Mouse (Mus musculus) intestine, embryonic 15.5 days (tissue): ENCODE results near the gene Zmym6. TPM values are rescaled to one million over a fixed set of nuclear protein-coding genes. Genes with fewer than 3 reads are reported as not detected.
"Not testable (repeated sequence)": the region's sequence is repeated elsewhere in the genome, so short reads cannot be mapped to it uniquely, and the experiment has no call there.

ENCODE experiments used
- ATAC-seq: fragments of 200-750 bp; cut with Nextera tagmentation; 2 replicates; pipeline ENCODE4 v1.8.0; 2017; ENCODE audit warnings: moderate TSS enrichment, moderate library complexity
- H3K27ac ChIP-seq: fragments of 300-500 bp; sonication (generic); 2 replicates; pipeline ENCODE4 v1.5.1; 2015; ENCODE audit warnings: mild to moderate bottlenecking, inconsistent platforms
- H3K27me3 ChIP-seq: fragments of 300-500 bp; sonication (generic); replicated peaks from 2 replicates; pipeline ENCODE4 v1.6.1; 2015; ENCODE audit warnings: inconsistent platforms
- H3K36me3 ChIP-seq: fragments of 300-500 bp; sonication (generic); 2 replicates; pipeline ENCODE4 v1.6.1; 2015; ENCODE audit warnings: inconsistent platforms
- H3K4me1 ChIP-seq: fragments of 300-500 bp; sonication (generic); replicated peaks from 2 replicates; pipeline ENCODE4 v1.6.1; 2015; ENCODE audit warnings: inconsistent platforms
- H3K4me2 ChIP-seq: fragments of 300-500 bp; sonication (generic); replicated peaks from 2 replicates; pipeline ENCODE4 v1.6.1; 2015; ENCODE audit warnings: mild to moderate bottlenecking, inconsistent platforms
- H3K4me3 ChIP-seq: fragments of 300-500 bp; sonication (generic); replicated peaks from 2 replicates; pipeline ENCODE4 v1.5.1; 2015; ENCODE audit warnings: inconsistent platforms
- H3K9ac ChIP-seq: fragments of 300-500 bp; sonication (generic); 2 replicates; pipeline ENCODE4 v1.6.1; 2015; ENCODE audit warnings: inconsistent platforms
- H3K9me3 ChIP-seq: fragments of 300-500 bp; sonication (generic); 2 replicates; pipeline ENCODE4 v1.6.1; 2016; ENCODE audit warnings: inconsistent platforms
- WGBS: fragments of 180-500 bp; shearing (Covaris S2); methylation state at CpG from one replicate; pipeline ENCODE4 v1.1.7; 2015; 5-methylcytosine and 5-hydroxymethylcytosine counted together
- polyA plus RNA-seq: library from polyadenylated mRNA; unstranded; fragments of >200 nt; fragmentation: Nextera tagmentation; extraction: Ambion mirVana; gene quantifications from 2 replicates; pipeline ENCODE4 v1.2.1, GENCODE M21; 2015

Zmym6 gene
- polyA plus RNA-seq, 1 experiment from 2014 or later = 18.2 TPM

- H3K27ac ChIP-seq = no peak overlapping the region
- WGBS = 50% methylated on average over 1 of the region's 1 CpGs
- no peak overlapping the region for H3K4me2 ChIP-seq
- H3K27me3 ChIP-seq = no peaks in the 10 kb centered on the region
- no peak overlapping the region for H3K4me3 ChIP-seq
- no peak overlapping the region for H3K9ac ChIP-seq
- no peak for ATAC-seq
- no peaks in the 10 kb centered on the region for H3K9me3 ChIP-seq
- no peaks in the 10 kb centered on the region for H3K36me3 ChIP-seq
- 0 out of 2 replicates have a peak, but pooled peaks cover 4% of the 10 kb centered on the region for H3K4me1 ChIP-seq
Observed at GRCm38 (mm10) chr4:127074915-127075314, 2.3 kb upstream of the Zmym6 start.

GRCm38 (mm10) chr4:127080806-127081205 lies 3.6 kb downstream of the Zmym6 start:
- H3K27ac ChIP-seq = no peak overlapping the region
- no peak overlapping the region for H3K4me3 ChIP-seq
- WGBS = 35% methylated on average over 1 of the region's 1 CpGs
- no peaks in the 10 kb centered on the region for H3K9me3 ChIP-seq
- H3K9ac ChIP-seq = no peak overlapping the region
- ATAC-seq = no peak
- 0 out of 2 replicates have a peak, but pooled peaks cover 4% of the 10 kb centered on the region for H3K4me1 ChIP-seq
- no peak overlapping the region for H3K4me2 ChIP-seq
- no peaks in the 10 kb centered on the region for H3K36me3 ChIP-seq
- no peaks in the 10 kb centered on the region for H3K27me3 ChIP-seq

DNA sequence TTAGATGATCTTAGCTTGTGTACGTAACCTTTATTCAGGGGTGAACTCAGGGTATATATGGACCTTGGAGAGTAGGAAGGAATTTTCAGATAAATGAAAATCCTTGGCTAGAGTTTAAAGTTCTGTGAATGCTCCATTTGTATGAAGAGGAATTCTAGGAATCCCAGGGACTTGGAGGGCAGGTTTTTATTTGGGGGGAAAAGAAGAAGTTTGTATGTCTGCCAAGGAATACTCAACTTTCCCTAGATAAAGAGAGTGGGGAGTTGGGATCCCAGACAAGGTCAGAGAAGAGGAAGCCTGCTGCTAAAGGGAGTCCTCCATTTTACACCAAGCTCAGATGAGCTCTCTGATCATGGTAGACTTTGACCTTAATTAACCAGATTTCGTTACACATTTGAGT lies 5.9 kb downstream of the Zmym6 start:
- H3K36me3 ChIP-seq = no peaks in the 10 kb centered on the region
- no peak overlapping the region for H3K27ac ChIP-seq
- ATAC-seq = no peak
- H3K27me3 ChIP-seq = no peaks in the 10 kb centered on the region
- no peaks in the 10 kb centered on the region for H3K9me3 ChIP-seq
- 0 out of 2 replicates have a peak, but pooled peaks cover under 1% of the 10 kb centered on the region for H3K4me1 ChIP-seq
- H3K4me3 ChIP-seq = no peak overlapping the region
- H3K9ac ChIP-seq = no peak overlapping the region
- WGBS = 84% methylated on average over 2 of the region's 2 CpGs
- H3K4me2 ChIP-seq = no peak overlapping the region

- H3K27me3 ChIP-seq = no peaks in the 10 kb centered on the region
- ATAC-seq = no peak
Observed at GRCm38 (mm10) chr4:127085761-127086160, 8.6 kb downstream of the Zmym6 start.

DNA sequence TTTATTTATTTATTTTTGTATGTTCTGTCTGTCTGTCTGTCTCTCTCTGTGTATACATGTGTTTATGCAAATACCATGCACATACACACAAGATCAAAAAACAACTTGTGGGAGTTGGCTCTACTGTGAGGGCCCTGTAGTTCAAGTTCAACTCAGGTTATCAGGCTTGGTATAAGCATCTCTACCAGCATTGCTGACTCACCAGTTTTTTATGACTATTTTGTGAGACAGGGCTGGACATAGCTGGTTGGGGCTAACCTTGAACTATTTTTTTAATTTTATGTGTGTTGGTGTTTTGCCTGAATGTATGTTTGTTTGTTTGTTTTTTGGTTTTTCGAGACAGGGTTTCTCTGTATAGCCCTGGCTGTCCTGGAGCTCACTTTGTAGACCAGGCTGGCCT lies 14.0 kb downstream of the Zmym6 start:
- H3K9me3 ChIP-seq = no peaks in the 10 kb centered on the region
- H3K9ac ChIP-seq = no peak overlapping the region
- peaks cover 6% of the 10 kb centered on the region for H3K36me3 ChIP-seq
- no peak overlapping the region for H3K4me3 ChIP-seq
- WGBS = 91% methylated on average over 1 of the region's 1 CpGs
- no peak overlapping the region for H3K4me2 ChIP-seq
- no peak overlapping the region for H3K27ac ChIP-seq
- H3K4me1 ChIP-seq = no peaks in the 10 kb centered on the region
- ATAC-seq = no peak
- no peaks in the 10 kb centered on the region for H3K27me3 ChIP-seq

More at GRCm38 (mm10) chr4:127085761-127086160, 8.6 kb downstream of the Zmym6 start:
- Histone ChIP-seq H3K4me2 (no peak overlapping the region), H3K4me3 (no peak overlapping the region), H3K9ac (no peak overlapping the region), H3K36me3 (peaks cover 6% of the 10 kb centered on the region), H3K27ac (no peak overlapping the region), H3K4me1 (no peaks in the 10 kb centered on the region), H3K9me3 (no peaks in the 10 kb centered on the region)
- WGBS = 73% methylated on average over 1 of the region's 1 CpGs

DNA sequence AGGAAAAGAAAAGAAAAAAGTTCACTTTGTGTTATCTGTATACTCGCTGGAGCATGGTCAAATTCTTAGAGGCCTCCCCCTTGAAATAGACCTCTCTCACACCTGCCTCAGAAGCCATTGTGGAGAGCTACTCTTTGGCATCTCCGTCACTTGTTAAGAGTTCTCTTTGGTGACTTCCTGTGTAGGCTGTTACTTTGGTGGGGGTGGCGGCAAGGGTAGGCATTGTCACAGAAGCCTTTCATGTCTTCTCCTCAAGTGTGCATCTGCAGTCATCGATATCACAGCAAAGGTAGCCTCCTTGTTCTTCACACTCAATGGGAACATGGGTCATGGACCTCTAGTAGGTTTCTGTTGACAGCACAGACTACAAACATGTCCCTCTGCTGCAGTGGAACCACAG lies 17.9 kb downstream of the Zmym6 start:
- Histone ChIP-seq H3K4me3 (no peak overlapping the region), H3K27ac (no peak overlapping the region), H3K4me2 (no peak overlapping the region), H3K27me3 (no peaks in the 10 kb centered on the region), H3K36me3 (no peaks in the 10 kb centered on the region), H3K9ac (no peak overlapping the region), H3K4me1 (no peaks in the 10 kb centered on the region), H3K9me3 (no peaks in the 10 kb centered on the region)
- no peak for ATAC-seq
- WGBS = 87% methylated on average over 4 of the region's 4 CpGs

DNA sequence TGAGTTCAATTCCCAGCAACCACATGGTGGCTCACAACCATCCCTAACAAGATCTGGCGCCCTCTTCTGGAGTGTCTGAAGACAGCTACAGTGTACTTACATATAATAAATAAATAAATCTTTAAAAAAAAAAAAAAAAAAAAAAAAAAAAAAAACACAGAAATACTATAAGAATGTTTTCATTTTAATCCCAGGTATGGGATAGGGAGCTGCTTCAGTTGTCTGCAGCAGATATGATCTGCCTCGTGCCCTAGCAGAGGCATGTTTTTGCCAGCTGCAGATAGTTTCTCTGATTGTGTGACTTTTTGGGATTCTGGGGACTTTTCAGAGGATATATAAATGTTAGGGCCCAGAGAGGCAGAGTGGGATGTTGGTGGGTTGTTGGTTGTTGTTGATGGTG lies 22.4 kb downstream of the Zmym6 start:
- H3K9ac ChIP-seq, H3K27ac ChIP-seq, H3K4me2 ChIP-seq, H3K36me3 ChIP-seq, H3K27me3 ChIP-seq, H3K4me1 ChIP-seq, H3K9me3 ChIP-seq, ATAC-seq, H3K4me3 ChIP-seq: not testable (repeated sequence)
- WGBS = 90% methylated on average over 1 of the region's 2 CpGs

DNA sequence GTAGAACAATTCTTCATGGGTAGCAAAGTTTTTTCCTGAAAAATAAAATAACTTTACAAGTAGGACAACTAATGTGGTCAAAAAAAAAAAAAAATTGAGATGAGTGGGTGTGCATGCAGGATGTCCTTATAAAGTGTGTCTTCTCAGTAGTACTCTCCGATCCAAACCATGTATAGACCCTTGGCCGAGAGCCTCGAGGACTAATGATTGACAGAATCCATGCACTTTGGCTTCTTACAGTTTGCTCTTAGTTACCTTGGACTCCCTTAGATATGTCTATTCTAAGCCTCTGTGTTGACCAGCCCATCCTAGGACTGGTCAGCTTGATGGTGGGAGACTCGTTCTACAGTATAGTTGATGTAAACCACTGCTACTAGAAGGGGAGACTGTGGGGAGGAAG lies 30.4 kb downstream of the Zmym6 start:
- Histone ChIP-seq H3K4me3 (no peak overlapping the region), H3K36me3 (peaks cover 7% of the 10 kb centered on the region; the same call in 1 of the 2 replicates), H3K4me1 (no peaks in the 10 kb centered on the region), H3K9ac (no peak overlapping the region), H3K27me3 (no peaks in the 10 kb centered on the region), H3K9me3 (no peaks in the 10 kb centered on the region), H3K4me2 (no peak overlapping the region), H3K27ac (no peak overlapping the region)
- WGBS = 90% methylated on average over 4 of the region's 4 CpGs
- ATAC-seq = no peak

DNA sequence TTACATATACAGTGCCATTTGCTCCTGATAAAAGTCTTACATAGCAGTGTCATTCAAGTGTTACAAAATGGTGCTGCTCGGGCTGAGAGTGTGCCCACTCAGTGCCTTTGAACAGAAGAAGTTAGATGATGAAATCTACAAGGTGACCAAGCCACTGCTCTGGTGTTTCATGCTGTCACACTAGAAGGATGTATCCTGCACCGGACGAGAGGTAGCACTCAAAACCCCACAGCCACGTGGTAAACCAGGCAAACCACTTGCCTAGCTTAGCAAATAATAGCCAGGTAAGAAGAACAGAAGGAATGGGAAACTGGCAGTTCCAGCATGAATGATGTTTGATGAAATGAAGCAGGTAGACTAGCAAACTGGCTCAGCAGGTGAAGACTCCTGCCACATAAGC lies 33.4 kb downstream of the Zmym6 start:
- H3K9ac ChIP-seq = no peak overlapping the region
- no peak overlapping the region for H3K4me2 ChIP-seq
- no peak overlapping the region for H3K27ac ChIP-seq
- WGBS = 72% methylated on average over 4 of the region's 4 CpGs
- no peaks in the 10 kb centered on the region for H3K4me1 ChIP-seq
- H3K9me3 ChIP-seq = no peaks in the 10 kb centered on the region
- H3K27me3 ChIP-seq = no peaks in the 10 kb centered on the region
- H3K4me3 ChIP-seq = no peak overlapping the region
- no peak for ATAC-seq
- H3K36me3 ChIP-seq = 0 out of 2 replicates have a peak, but pooled peaks cover 7% of the 10 kb centered on the region

DNA sequence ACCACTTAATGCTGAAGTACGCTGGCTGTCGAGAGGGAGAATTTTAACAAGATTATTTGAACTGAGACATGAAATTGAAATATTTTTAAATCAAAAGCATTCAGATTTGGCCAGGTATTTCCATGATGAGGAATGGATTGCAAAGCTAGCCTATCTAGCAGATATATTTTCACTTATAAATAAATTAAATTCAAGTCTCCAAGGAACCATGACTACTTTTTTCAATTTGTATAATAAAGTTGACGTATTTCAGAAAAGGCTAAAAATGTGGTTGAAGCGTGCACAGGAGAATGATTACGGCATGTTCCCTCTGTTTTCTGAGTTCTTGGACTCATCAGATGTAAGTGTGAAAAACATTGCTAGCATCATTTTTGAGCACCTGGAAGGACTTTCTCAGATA lies 46.2 kb downstream of the Zmym6 start, which contains the start of gene Tmem35b:
TSS of gene Tmem35b (plus strand) at position 301 of the 400 bp plus-strand sequence.
- no peak within 1 kb of the TSS for H3K4me3 ChIP-seq
- H3K9ac ChIP-seq = no peak within 1 kb of the TSS
- H3K27me3 ChIP-seq = no peaks in the 10 kb centered on the region
- no peak within 1 kb of the TSS for H3K4me2 ChIP-seq
- no peaks in the 10 kb centered on the region for H3K9me3 ChIP-seq
- no peaks in the 10 kb centered on the region for H3K4me1 ChIP-seq
- WGBS = 97% methylated on average over 5 of the region's 5 CpGs
- ATAC-seq = no peak
- H3K27ac ChIP-seq = no peak within 1 kb of the TSS
- 0 out of 2 replicates have a peak, but pooled peaks cover 2% of the 10 kb centered on the region for H3K36me3 ChIP-seq

DNA sequence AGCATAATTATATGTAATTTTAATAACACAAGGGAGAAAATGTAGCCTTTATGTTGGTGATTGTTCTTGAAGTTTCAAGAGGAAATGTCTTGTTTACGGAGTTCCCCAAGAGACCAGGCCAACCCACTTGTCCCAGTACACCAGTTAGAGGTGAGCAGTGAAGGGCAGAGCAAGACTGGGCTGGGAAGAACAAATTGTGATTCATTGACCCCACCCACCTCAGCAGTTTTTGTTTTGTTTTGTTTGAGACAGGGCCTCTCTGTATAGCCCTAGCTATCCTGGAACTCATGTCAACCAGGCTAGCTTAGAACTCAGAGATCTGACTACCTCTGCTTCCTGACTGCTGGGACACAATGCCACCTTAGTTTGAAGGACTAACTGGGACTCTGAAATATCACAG lies 47.1 kb downstream of the Zmym6 start:
- no peak overlapping the region for H3K27ac ChIP-seq
- H3K9me3 ChIP-seq = no peaks in the 10 kb centered on the region
- no peak for ATAC-seq
- 0 out of 2 replicates have a peak, but pooled peaks cover 2% of the 10 kb centered on the region for H3K36me3 ChIP-seq
- 80% methylated on average over 1 of the region's 1 CpGs for WGBS
- H3K4me3 ChIP-seq = no peak overlapping the region
- H3K4me2 ChIP-seq = no peak overlapping the region
- H3K4me1 ChIP-seq = no peaks in the 10 kb centered on the region
- no peak overlapping the region for H3K9ac ChIP-seq
- H3K27me3 ChIP-seq = no peaks in the 10 kb centered on the region

DNA sequence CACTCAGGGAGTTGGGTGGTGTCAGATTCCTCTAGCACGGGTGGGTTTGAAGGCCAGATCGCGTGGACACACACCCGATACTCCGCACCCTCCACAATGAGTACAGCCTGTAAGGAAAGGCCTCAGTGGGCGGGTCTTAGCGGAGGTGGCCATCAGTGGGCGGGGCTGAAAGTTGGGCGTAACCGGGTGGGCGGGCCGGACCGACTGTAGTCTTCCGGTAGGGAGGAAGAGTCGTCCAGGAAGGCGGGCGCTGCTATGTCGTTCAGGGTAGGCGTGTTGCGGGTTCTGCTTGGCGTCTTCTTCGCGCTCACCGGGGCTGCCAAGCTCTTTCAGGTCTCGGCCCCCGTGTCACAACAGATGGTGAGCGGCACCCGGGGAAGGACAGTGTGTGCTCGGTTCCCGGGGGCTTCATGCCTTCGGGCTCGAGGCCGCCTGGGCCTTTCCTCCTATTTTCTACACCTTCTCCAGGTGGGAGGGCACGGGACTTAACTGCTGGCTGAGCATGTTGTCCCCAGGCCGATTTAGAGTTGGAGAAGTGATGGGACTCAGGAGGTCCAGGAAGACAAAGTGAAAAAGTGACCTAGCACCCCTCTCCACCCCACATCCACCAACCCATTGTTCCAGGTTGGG lies 48.8 kb downstream of the Zmym6 start:
- 0 out of 2 replicates have a peak, but pooled peaks cover 2% of the 10 kb centered on the region for H3K36me3 ChIP-seq
- WGBS = under 1% methylated on average over 35 of the region's 35 CpGs
- H3K4me2 ChIP-seq = peak overlapping the region; percentile 85
- no peak overlapping the region for H3K27ac ChIP-seq
- H3K4me1 ChIP-seq = no peaks in the 10 kb centered on the region
- ATAC-seq = peak; percentile 99
- no peaks in the 10 kb centered on the region for H3K27me3 ChIP-seq
- peak overlapping the region; percentile 74 for H3K9ac ChIP-seq
- H3K9me3 ChIP-seq = no peaks in the 10 kb centered on the region
- peak overlapping the region; percentile 61 for H3K4me3 ChIP-seq

DNA sequence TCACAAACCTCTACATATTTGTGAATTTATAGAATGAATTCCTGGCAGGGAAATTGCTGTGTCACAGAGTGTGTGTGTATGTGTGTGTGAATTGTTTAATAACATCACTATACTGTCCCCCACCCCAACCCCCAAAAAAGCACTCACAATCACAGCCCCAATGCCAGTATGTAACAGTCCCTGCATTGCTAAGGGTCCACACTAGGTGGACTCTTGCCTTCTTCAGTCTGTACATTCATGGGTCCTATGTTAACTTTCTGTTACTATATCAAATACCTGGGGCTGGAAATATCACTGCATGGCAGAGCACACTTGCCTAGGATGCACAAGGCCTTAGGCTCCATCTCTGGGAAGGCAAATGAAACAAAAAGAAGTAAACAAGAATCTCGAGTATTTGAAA lies 57.5 kb downstream of the Zmym6 start:
- H3K27ac ChIP-seq = no peak overlapping the region
- H3K9ac ChIP-seq = no peak overlapping the region
- no peaks in the 10 kb centered on the region for H3K9me3 ChIP-seq
- 32% methylated on average over 1 of the region's 1 CpGs for WGBS
- no peaks in the 10 kb centered on the region for H3K36me3 ChIP-seq
- H3K4me2 ChIP-seq = no peak overlapping the region
- no peaks in the 10 kb centered on the region for H3K27me3 ChIP-seq
- H3K4me1 ChIP-seq = no peaks in the 10 kb centered on the region
- ATAC-seq = no peak
- H3K4me3 ChIP-seq = no peak overlapping the region
